Mouse (Mus musculus) T-cell, adult 2 months (primary cell): ENCODE results near the gene Thoc3.

Experiments used
- DNase-seq: peaks from one replicate; pipeline ENCODE4 v3.0.0; 2022; ENCODE audit warnings: low spot score

Thoc3 gene

GRCm38 (mm10) chr13:54443693-54444092, 25.0 kb downstream of the Thoc3 start:
- no peak for DNase-seq

DNA sequence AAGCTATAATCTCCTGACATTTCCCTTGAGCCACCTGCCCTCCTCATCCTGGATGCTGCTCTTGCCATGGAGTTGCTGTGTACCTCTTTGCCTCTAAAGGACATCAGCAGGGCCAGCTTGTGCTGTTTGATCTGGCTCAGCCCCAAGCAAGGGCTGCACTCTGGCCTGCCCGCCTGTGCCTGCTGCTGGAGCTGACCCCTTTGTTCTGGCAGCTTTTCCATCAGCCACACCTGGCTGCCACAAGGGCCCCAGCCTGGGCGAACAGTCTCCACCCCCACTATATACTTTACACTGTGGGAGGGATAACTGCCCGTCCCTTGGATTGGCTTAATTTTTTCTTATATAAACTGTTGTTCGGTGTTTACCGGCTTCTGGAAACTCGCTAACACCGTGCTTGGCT, 28.7 kb downstream of the Thoc3 start:
- no peak for DNase-seq

- no peak for DNase-seq
Observed at GRCm38 (mm10) chr13:54438814-54439213, 29.8 kb downstream of the Thoc3 start.

GRCm38 (mm10) chr13:54437083-54437482, 31.6 kb downstream of the Thoc3 start:
- no peak for DNase-seq

DNA sequence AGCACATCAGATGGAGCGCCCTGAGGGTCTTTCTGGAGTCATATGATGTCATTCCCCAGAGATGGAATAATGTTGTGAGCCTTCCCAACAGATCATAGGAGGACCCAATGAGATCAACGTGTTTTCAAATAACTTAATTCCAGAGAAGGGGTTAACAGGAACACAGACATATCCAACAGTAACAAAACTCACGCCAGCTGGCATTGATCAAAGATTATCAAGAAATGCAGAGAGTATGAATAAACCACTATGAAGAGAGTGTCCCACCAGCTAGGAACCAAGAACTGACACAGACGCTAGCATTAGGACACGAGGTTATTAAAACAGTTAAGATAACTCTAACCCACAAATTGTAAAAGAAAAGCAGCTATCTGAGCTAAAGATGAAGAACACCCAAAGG, 32.0 kb downstream of the Thoc3 start:
- no peak for DNase-seq

- no peak for DNase-seq
Observed at GRCm38 (mm10) chr13:54431161-54431560, 37.5 kb downstream of the Thoc3 start.

- DNase-seq, result no peak
Observed at GRCm38 (mm10) chr13:54430051-54430450, 38.6 kb downstream of the Thoc3 start.

- DNase-seq, result no peak
Observed at GRCm38 (mm10) chr13:54428771-54429170, 39.9 kb downstream of the Thoc3 start.

DNA sequence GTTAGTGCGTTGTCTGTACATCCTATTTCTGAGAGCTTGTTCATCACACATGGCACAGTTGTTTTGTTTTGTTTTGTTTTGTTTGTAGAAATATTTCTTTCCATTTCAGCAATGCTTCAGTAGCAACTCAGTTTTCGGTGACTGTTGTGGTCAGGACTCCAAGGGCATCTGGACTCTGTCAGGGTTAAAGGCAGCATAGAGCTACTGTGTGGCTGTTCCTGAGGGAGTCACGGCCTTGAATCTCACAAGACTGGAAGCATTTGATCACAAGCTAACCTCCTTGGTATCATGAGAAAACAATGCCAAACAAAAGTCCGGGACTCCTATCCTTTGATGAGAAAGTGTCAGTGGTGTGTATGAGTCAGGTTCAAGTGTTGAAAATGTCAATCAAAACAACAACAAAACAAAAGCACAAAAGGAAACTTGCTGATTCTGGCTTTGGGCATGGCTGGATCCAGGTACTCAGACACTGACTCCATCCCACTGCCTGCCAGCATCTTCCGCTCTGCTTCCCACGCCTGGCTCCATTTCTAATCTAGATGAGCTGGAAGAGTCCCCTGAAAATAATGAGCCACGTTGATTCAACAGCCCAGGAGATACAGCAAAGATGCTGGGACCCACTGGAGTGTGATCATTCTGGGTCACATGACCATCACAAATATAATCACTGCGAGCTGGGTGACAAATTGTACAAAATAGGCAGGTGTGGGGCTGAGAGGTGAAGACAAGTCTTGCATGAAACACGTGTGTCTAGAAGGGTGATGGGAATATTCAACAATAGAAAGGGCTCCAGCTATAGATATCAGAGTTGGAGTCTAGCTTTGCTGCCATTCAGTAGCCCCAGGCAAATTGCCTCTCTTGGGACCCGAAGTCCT, 41.6 kb downstream of the Thoc3 start:
- DNase-seq, result no peak

GRCm38 (mm10) chr13:54425269-54425668, 43.4 kb downstream of the Thoc3 start:
- DNase-seq, result no peak

- DNase-seq, result no peak
Observed at GRCm38 (mm10) chr13:54420226-54420625, 48.4 kb downstream of the Thoc3 start.

- no peak for DNase-seq
Observed at GRCm38 (mm10) chr13:54418781-54419327, 49.8 kb downstream of the Thoc3 start.

- no peak for DNase-seq
Observed at GRCm38 (mm10) chr13:54415059-54415458, 53.6 kb downstream of the Thoc3 start.

DNA sequence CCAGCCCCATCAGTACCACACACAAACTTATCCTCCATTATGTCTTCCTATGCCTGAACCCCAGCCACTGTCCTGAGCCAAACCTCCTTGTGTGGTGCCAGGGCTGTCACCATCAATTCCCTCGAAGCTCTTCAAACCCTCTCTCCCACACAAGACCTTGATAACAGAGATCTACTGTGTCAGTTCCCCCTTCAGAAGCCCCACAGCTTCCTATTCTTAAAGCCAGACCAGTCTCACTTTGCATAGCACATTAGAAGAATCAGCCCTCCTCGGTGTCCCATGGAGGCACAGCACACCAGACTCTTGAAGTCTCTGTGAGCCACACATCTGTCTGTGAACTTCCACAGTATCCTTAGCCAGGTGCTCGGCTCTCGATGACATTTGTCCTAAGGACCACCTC, 55.9 kb downstream of the Thoc3 start:
- DNase-seq, result no peak

DNA sequence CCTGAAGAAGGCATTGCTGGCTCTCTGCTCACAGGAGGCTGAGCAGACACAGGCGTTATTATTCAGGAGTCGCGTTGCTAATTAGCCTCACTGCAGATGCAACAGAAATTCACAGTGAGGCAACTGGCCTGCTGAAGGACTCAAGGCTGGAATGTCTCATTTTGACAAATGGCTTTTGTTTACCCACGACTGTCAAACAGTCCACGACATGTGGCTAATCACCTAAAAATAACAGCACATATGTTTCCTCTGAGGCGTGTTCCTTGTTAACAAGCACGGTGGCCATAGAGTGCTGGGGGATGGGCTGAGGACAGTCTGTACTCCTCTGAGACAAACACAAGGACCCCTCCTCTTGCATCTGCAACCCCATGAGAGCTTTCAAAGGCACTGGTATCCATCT, 56.4 kb downstream of the Thoc3 start:
- DNase-seq, result no peak

DNA sequence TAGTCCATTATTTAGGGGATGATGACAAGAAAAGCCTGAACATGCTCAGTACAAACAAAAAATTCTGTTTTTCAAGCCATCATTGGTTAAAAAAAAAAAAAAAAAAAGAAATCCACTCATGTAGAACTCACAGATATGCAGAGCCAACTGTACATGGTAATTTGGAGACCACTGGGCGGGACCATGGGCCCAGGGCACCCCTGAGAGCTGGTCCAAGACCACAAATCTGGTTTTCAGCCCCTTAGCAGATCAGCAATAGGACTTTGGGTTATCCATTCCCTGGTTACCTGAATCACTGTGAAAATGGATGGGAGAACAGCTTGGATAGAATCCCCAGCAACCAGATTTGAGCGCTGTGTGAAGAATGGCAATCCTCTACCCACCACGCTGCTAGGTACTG, 57.0 kb downstream of the Thoc3 start:
- DNase-seq, result no peak
